Mouse (Mus musculus) kidney, adult 2 months (tissue): ENCODE measurements around the gene Zbtb20. TPM values are rescaled to one million over a fixed set of nuclear protein-coding genes. Genes with fewer than 3 reads are reported as not detected.
A peak's percentile ranks its signal among the peaks of the same experiment; 100 is the strongest.

Source experiments
- DNase-seq: peaks from one replicate; pipeline ENCODE4 v3.0.0; 2021
- H3K27ac ChIP-seq: fragments of 200-500 bp; 2 replicates; pipeline ENCODE4 v1.5.1; 2012; ENCODE audit warnings: low read depth, low read length, control low read depth, inconsistent platforms; ENCODE audit not compliant: insufficient read depth
- H3K27me3 ChIP-seq: fragments of 200-500 bp; replicated peaks from 2 replicates; pipeline ENCODE4 v1.6.1; 2012; ENCODE audit warnings: mild to moderate bottlenecking, moderate library complexity, low read length, inconsistent platforms; ENCODE audit not compliant: control insufficient read depth, insufficient read depth
- H3K36me3 ChIP-seq: fragments of 200-500 bp; 2 replicates; pipeline ENCODE4 v1.6.1; 2012; ENCODE audit warnings: mild to moderate bottlenecking, moderate library complexity, low read length, inconsistent platforms; ENCODE audit not compliant: control insufficient read depth, insufficient read depth
- H3K4me1 ChIP-seq: fragments of 200-500 bp; 2 replicates; pipeline ENCODE4 v1.6.1; 2011; ENCODE audit warnings: low read length; ENCODE audit not compliant: control insufficient read depth, insufficient read depth
- H3K4me3 ChIP-seq: fragments of 200-500 bp; 2 replicates; pipeline ENCODE4 v1.5.1; 2011; ENCODE audit warnings: mild to moderate bottlenecking, low read depth, low read length, control low read depth; ENCODE audit not compliant: insufficient read depth
- CTCF ChIP-seq: fragments of 200-500 bp; conservative IDR thresholded peaks from 2 replicates; pipeline ENCODE4 v1.5.1; 2011; ENCODE audit warnings: low read depth, mild to moderate bottlenecking, control low read depth, low read length, moderate library complexity, mixed read lengths; ENCODE audit not compliant: insufficient read depth, insufficient read length
- POLR2A ChIP-seq: fragments of 200-500 bp; IDR thresholded peaks from one replicate; pipeline ENCODE4 v1.6.1; 2011; ENCODE audit warnings: low read depth, low read length, control low read depth
- WGBS: fragments of 180-500 bp; shearing (Covaris S2); methylation state at CpG from one replicate; pipeline ENCODE4 v1.1.7; 2018; 5-methylcytosine and 5-hydroxymethylcytosine counted together
- polyA plus RNA-seq: library from polyadenylated mRNA; depleted of rRNA; stranded (reverse); fragments of >200 nt; gene quantifications from 2 replicates; pipeline ENCODE4 v1.2.3, GENCODE M21; 2012

Zbtb20 gene
- polyA plus RNA-seq, 1 experiment: 25.1 TPM

- TF ChIP-seq CTCF (no peak), POLR2A (no peak)
- Histone ChIP-seq H3K4me1 (peaks cover 14% of the 10 kb centered on the region; the same call in 1 of the 2 replicates), H3K36me3 (peaks cover 4% of the 10 kb centered on the region), H3K27ac (no peak overlapping the region), H3K4me3 (no peak overlapping the region), H3K27me3 (no peaks in the 10 kb centered on the region)
- DNase-seq: peak; percentile 32
- WGBS: 59% methylated on average over 4 of the region's 4 CpGs
Measured at GRCm38 (mm10) chr16:43581551-43581950, 705.9 kb downstream of the Zbtb20 start.

GRCm38 (mm10) chr16:43586859-43587429 lies 711.3 kb downstream of the Zbtb20 start:
- no peaks in the 10 kb centered on the region for H3K27me3 ChIP-seq
- peaks cover 4% of the 10 kb centered on the region for H3K36me3 ChIP-seq
- no peak for TF ChIP-seq CTCF
- peaks cover 7% of the 10 kb centered on the region; the same call in 1 of the 2 replicates for H3K4me1 ChIP-seq
- no peak overlapping the region for H3K27ac ChIP-seq
- H3K4me3 ChIP-seq: no peak overlapping the region
- WGBS: 71% methylated on average over 4 of the region's 4 CpGs
- DNase-seq: no peak

GRCm38 (mm10) chr16:43590704-43591493 lies 715.2 kb downstream of the Zbtb20 start:
- H3K4me3 ChIP-seq: no peak overlapping the region
- no peak overlapping the region for H3K27ac ChIP-seq
- no peaks in the 10 kb centered on the region for H3K27me3 ChIP-seq
- peaks cover 5% of the 10 kb centered on the region for H3K36me3 ChIP-seq
- WGBS: 79% methylated on average over 7 of the region's 7 CpGs
- TF ChIP-seq POLR2A (no peak), CTCF (no peak)
- no peak for DNase-seq
- H3K4me1 ChIP-seq: peaks cover 7% of the 10 kb centered on the region; the same call in 1 of the 2 replicates

- peak; percentile 36 for DNase-seq
- 57% methylated on average over 5 of the region's 5 CpGs for WGBS
- H3K4me3 ChIP-seq: no peak overlapping the region
- peaks cover 7% of the 10 kb centered on the region; the same call in 1 of the 2 replicates for H3K4me1 ChIP-seq
- no peak overlapping the region for H3K27ac ChIP-seq
- no peaks in the 10 kb centered on the region for H3K27me3 ChIP-seq
- H3K36me3 ChIP-seq: peaks cover 8% of the 10 kb centered on the region; the same call in 1 of the 2 replicates
- TF ChIP-seq POLR2A (no peak), CTCF (no peak)
Measured at GRCm38 (mm10) chr16:43592062-43592461, 716.4 kb downstream of the Zbtb20 start.

GRCm38 (mm10) chr16:43592801-43593200 lies 717.1 kb downstream of the Zbtb20 start:
- DNase-seq: peak; percentile 36
- no peak for TF ChIP-seq CTCF
- TF ChIP-seq POLR2A: no peak
- 19% methylated on average over 1 of the region's 1 CpGs for WGBS

GRCm38 (mm10) chr16:43597375-43598060 lies 721.8 kb downstream of the Zbtb20 start:
- no peak overlapping the region for H3K4me3 ChIP-seq
- no peak overlapping the region for H3K27ac ChIP-seq
- no peak for DNase-seq
- peaks cover 9% of the 10 kb centered on the region for H3K36me3 ChIP-seq
- WGBS: 75% methylated on average over 7 of the region's 7 CpGs
- TF ChIP-seq CTCF (no peak), POLR2A (no peak)
- H3K4me1 ChIP-seq: no peaks in the 10 kb centered on the region
- H3K27me3 ChIP-seq: no peaks in the 10 kb centered on the region

More at GRCm38 (mm10) chr16:43592801-43593200, 717.1 kb downstream of the Zbtb20 start:
- Histone ChIP-seq H3K27ac (no peak overlapping the region), H3K4me3 (no peak overlapping the region), H3K36me3 (peaks cover 8% of the 10 kb centered on the region; the same call in 1 of the 2 replicates), H3K4me1 (peaks cover 7% of the 10 kb centered on the region; the same call in 1 of the 2 replicates), H3K27me3 (no peaks in the 10 kb centered on the region)

- DNase-seq: no peak
- no peaks in the 10 kb centered on the region for H3K27me3 ChIP-seq
- H3K36me3 ChIP-seq: peaks cover 6% of the 10 kb centered on the region
- H3K4me1 ChIP-seq: no peaks in the 10 kb centered on the region
- TF ChIP-seq CTCF: no peak
- TF ChIP-seq POLR2A: no peak
- no peak overlapping the region for H3K27ac ChIP-seq
- no peak overlapping the region for H3K4me3 ChIP-seq
- 94% methylated on average over 2 of the region's 2 CpGs for WGBS
Measured at GRCm38 (mm10) chr16:43599707-43600106, 724.0 kb downstream of the Zbtb20 start.
